Mouse (Mus musculus) cortical plate, adult 2 months (tissue): Measurements from ENCODE around the gene Gm7697. TPM values are rescaled to one million over a fixed set of nuclear protein-coding genes. Genes with fewer than 3 reads are reported as not detected.
A peak's percentile ranks its signal among the peaks of the same experiment; 100 is the strongest.
"Not testable (repeated sequence)": the region's sequence is repeated elsewhere in the genome, so short reads cannot be mapped to it uniquely, and the experiment has no call there.

ENCODE experiments used
- H3K27ac ChIP-seq: fragments of 200-500 bp; 2 replicates; pipeline ENCODE4 v1.5.1; 2012; ENCODE audit warnings: low read length, control low read depth, inconsistent platforms; ENCODE audit not compliant: insufficient read depth
- H3K4me1 ChIP-seq: fragments of 200-500 bp; 2 replicates; pipeline ENCODE4 v1.6.1; 2011; ENCODE audit warnings: low read length; ENCODE audit not compliant: control insufficient read depth, insufficient read depth
- H3K4me3 ChIP-seq: fragments of 200-500 bp; 2 replicates; pipeline ENCODE4 v1.5.1; 2011; ENCODE audit warnings: mild to moderate bottlenecking, low read length, control low read depth; ENCODE audit not compliant: insufficient read depth
- CTCF ChIP-seq: fragments of 200-500 bp; IDR thresholded peaks from 2 replicates; pipeline ENCODE4 v1.5.1; 2011; ENCODE audit warnings: mild to moderate bottlenecking, control low read depth, low read length; ENCODE audit not compliant: insufficient read depth; ENCODE audit errors: extremely low read depth
- polyA plus RNA-seq: library from polyadenylated mRNA; depleted of rRNA; stranded (reverse); fragments of >200 nt; gene quantifications from 2 replicates; pipeline ENCODE4 v1.2.3, GENCODE M21; 2012; rRNA removed

The Gm7697 gene
- polyA plus RNA-seq = 0.10 TPM in 1 of 2 replicates, not detected in the other

GRCm38 (mm10) chr8:69522876-69523275, at the start of gene Gm7697:
Gene Gm7697 (minus strand): TSS chr8:69522976.
- not testable (repeated sequence) for H3K27ac ChIP-seq, H3K4me3 ChIP-seq, H3K4me1 ChIP-seq

DNA sequence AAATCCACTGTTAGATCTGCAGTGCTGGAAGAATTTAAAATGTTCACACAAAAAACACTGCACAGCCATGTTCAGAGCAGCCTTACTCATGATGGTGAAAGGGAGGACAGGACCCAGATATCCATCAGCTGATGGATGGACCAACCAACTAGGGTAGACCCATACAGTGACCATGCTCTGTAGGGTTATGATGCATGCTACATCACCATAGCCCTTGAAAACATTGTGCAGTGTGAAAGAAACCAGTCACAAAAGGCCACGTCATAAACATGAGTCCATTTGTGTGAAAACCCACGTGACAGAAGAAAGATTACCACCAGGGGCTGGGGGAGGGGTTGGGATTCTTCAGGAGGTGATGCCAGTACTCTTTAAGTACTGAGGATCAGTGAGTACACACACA, 28.5 kb upstream of the Gm7697 start:
- H3K4me1 ChIP-seq, H3K4me3 ChIP-seq, H3K27ac ChIP-seq: not testable (repeated sequence)

DNA sequence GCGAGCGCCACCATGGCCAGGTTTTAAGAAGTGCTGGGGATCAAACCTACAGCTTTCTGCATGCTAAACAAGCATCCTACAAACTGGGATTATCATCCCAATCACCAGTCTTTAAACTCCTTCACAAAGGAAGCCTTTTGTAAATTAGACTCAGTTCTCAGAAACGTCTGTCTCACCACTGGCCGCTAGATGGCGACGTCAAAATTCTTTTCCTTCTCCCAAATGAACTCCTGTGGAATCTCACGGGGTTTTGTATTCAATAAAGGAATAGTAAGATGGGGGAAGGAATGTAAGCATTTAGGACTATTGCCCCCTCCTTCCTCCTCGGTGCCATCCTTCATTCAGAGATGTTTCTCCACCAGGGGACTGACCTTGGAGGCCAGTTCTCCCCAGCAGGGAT, 26.8 kb upstream of the Gm7697 start:
- H3K4me3 ChIP-seq, H3K27ac ChIP-seq, H3K4me1 ChIP-seq: not testable (repeated sequence)
- peak; percentile 25; the same call in 1 of the 2 replicates for TF ChIP-seq CTCF

DNA sequence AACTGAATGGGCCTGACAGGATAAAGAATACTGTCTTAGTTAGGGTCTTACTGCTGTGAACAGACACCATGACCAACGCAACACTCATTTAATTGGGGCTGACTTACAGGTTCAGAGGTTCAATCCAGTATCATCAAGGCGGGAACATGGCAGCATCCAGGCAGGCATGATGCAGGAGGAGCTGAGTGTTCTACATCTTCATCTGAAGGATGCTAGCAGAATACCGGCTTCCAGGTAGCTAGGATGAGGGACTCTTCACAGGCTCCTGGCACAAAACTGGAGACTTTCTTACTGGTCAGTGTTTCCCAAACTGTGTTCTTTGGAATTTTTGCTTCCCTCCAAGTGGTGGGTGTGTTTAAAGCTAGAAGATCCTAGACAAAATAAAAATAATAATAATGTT, 25.3 kb upstream of the Gm7697 start:
- H3K27ac ChIP-seq, H3K4me3 ChIP-seq, H3K4me1 ChIP-seq: not testable (repeated sequence)

DNA sequence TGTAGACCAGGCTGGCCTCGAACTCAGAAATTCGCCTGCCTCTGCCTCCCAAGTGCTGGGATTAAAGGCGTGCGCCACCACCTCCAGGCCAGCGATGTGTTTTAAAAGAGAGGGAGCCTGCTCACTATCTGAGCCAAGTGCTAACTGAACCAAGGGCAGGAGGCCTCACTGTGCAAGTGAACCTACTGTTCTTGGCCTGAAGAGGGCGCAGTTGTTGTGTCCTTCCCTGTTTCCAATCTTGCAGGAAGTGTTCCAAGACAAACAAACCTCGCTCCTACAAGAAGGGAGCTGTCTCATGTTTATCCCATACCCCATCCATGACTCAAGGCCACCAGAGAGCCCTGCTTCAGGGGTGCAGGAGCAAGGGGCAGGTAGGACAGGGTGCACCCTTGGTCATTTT, 24.4 kb upstream of the Gm7697 start:
- peak; percentile 22; the same call in 1 of the 2 replicates for TF ChIP-seq CTCF
- not testable (repeated sequence) for H3K27ac ChIP-seq, H3K4me3 ChIP-seq, H3K4me1 ChIP-seq

- H3K4me1 ChIP-seq, H3K4me3 ChIP-seq: not testable (repeated sequence)
Measured at GRCm38 (mm10) chr8:69545020-69545419, 22.2 kb upstream of the Gm7697 start.

DNA sequence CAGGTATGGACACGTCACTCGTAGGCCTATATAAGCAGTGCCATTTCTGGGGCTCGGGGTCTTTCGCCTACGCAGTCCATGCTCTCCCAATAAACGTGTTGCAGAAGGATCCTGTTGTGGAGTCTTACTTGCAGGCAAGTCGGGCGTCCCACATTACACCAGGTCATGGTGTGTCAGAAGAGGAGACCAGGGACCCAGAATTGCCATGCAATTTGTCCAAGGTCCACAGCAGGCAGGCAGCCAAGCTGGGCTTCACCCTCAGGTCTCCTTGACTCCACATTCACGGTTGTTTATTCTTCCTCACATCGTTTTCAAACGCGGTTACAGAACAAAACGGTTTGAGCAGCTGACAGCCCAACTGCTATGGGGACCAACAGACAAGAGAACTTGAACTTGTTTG, 21.7 kb upstream of the Gm7697 start:
- not testable (repeated sequence) for H3K27ac ChIP-seq, H3K4me1 ChIP-seq, H3K4me3 ChIP-seq

More at GRCm38 (mm10) chr8:69545020-69545419, 22.2 kb upstream of the Gm7697 start:
- H3K27ac ChIP-seq = not testable (repeated sequence)

- not testable (repeated sequence) for H3K4me1 ChIP-seq, H3K27ac ChIP-seq, H3K4me3 ChIP-seq
Measured at GRCm38 (mm10) chr8:69543984-69544383, 21.2 kb upstream of the Gm7697 start.

DNA sequence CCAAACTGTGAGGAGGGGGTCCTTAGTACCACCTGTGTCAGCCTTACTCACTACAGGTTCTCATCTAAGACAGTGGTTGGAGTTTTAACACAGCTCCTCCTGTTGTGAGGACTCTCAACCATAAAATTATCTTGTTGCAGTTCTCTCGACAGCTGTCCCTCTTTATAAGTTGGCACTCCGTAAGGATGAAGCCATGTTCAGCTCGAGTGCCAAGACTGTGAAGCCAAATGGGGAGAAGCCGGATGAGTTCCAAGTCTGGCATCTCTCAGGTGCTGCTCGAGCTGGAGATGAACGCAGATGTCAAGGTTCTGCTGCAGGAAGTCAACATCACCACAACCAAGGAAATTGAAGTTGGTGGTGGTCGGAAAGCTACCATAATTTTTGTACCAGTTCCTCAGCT, 18.0 kb upstream of the Gm7697 start:
- H3K4me3 ChIP-seq, H3K4me1 ChIP-seq, H3K27ac ChIP-seq: not testable (repeated sequence)

DNA sequence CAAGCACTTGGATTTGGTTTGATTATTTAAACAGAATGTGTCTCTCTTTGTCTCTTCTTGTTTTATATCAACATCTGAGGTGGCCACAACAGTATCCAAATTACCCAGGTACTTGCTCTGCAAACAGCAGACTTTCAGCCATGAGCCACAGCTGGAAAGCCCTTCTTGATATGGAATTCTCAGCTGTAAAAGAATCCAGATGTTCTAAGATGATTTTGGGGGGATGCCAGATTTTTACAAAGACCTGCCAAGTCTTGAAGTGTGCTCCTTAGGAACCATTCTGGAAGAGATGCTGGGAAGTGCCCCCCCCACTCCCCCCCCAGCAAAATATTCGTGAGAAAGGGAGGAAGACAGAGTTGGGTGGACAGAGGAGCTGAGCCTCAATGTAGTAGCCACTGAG, 17.6 kb upstream of the Gm7697 start:
- not testable (repeated sequence) for H3K4me3 ChIP-seq, H3K4me1 ChIP-seq, H3K27ac ChIP-seq

DNA sequence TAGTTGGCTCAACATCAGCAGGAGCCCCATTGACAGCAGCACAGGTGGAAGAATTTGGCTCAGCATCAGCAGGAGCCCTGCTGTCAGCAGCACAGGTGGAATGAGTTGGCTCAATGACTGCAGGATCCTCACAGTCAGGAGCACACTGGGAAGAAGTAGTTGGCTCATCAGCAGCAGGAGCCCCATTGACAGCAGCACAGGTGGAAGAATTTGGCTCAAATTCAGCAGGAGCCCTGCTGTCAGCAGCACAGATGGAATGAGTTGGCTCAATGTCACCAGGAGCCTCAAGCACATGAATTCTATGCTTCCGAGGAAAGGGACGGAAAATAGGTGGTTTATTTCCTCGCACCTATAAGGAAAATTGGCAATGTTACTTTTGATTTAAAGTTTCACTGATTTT, 47.8 kb downstream of the Gm7697 start:
- not testable (repeated sequence) for H3K4me1 ChIP-seq, H3K4me3 ChIP-seq, H3K27ac ChIP-seq

DNA sequence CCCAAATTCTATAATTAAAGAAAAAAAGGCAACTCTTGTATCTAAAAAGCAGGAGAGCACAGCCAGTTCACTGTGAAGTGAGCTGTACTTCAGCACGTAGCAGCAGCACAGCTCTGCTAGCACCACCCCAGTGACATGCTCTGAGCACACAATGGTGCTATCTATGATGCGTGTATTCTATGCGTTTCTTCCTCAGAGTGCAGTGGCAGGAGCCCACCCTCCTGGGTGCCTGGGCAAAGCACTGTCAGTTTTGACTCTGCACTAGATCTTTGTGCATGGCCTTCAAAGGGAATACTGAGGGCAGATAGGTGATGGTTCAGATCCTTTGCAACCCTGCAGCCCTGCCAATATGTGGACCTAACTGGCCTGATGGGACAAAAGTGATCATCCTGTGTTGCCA, 69.3 kb downstream of the Gm7697 start, which contains the start of gene Gm9495:
Gene Gm9495 (minus strand): TSS at position 101 of the 400 bp plus-strand sequence.
- H3K4me1 ChIP-seq, H3K4me3 ChIP-seq, H3K27ac ChIP-seq: not testable (repeated sequence)

Other genes with a start within 250 kb of the Gm7697 start
- gene Gm9495, start 69.4 kb downstream of the Gm7697 start, polyA plus RNA-seq = 0.08 and 0.10 TPM in 2 replicates
- gene Zfp868, start 102.6 kb upstream of the Gm7697 start, polyA plus RNA-seq = 13.1 and 13.9 TPM in 2 replicates
- gene Zfp964, start 131.5 kb upstream of the Gm7697 start, polyA plus RNA-seq = 2.7 and 2.9 TPM in 2 replicates
- 18.4 and 20.5 TPM in 2 replicates for gene Zfp869, start 187.7 kb upstream of the Gm7697 start, polyA plus RNA-seq
- gene Zfp963, start 227.0 kb upstream of the Gm7697 start, polyA plus RNA-seq = 6.2 and 6.4 TPM in 2 replicates